Mouse (Mus musculus) central nervous system, embryonic 14 days (tissue): ENCODE measurements around the gene Gm2035. TPM values are rescaled to one million over a fixed set of nuclear protein-coding genes. Genes with fewer than 3 reads are reported as not detected.

ENCODE experiments used
- polyA plus RNA-seq: library from polyadenylated mRNA; depleted of rRNA; stranded (reverse); fragments of >200 nt; gene quantifications from 2 replicates; pipeline ENCODE4 v1.2.3, GENCODE M21; 2012; rRNA removed

Gm2035 gene
- not detected in 2 replicates for polyA plus RNA-seq

GRCm38 (mm10) chr12:87919721-87920120 lies at the start of gene Gm2035:
Gm2035 (minus strand) TSS chr12:87919857.

GRCm38 (mm10) chr12:87953780-87954179 lies 34.1 kb upstream of the Gm2035 start, which contains the start of gene Gm2042:
Gm2042 (plus strand) TSS chr12:87954080.

GRCm38 (mm10) chr12:87895070-87895469 lies 24.6 kb downstream of the Gm2035 start, which contains the start of gene Gm2022:
Gm2022 (plus strand) TSS chr12:87895370.

GRCm38 (mm10) chr12:87873772-87874171 lies 45.9 kb downstream of the Gm2035 start, which contains the start of gene Gm2016:
Gm2016 (plus strand) TSS chr12:87874072.

Other genes starting within 250 kb of the Gm2035 start
- gene Gm21319, start 144.1 kb downstream of the Gm2035 start, polyA plus RNA-seq: not detected in 2 replicates
- gene Gm21936, start 124.3 kb downstream of the Gm2035 start, polyA plus RNA-seq: not detected in 2 replicates
- not detected in 2 replicates for gene BB287469, start 103.3 kb downstream of the Gm2035 start, polyA plus RNA-seq
- gene Gm2001, start 77.5 kb downstream of the Gm2035 start, polyA plus RNA-seq: not detected in 2 replicates
- not detected in 2 replicates for gene Gm2016, start 45.8 kb downstream of the Gm2035 start, polyA plus RNA-seq
- not detected in 2 replicates for gene Gm2022, start 24.5 kb downstream of the Gm2035 start, polyA plus RNA-seq
- not detected in 2 replicates for gene Gm2042, start 34.2 kb upstream of the Gm2035 start, polyA plus RNA-seq
- not detected in 2 replicates for gene Gm2075, start 92.0 kb upstream of the Gm2035 start, polyA plus RNA-seq
- not detected in 2 replicates for gene Gm6803, start 98.9 kb upstream of the Gm2035 start, polyA plus RNA-seq
- gene Gm2056, start 107.1 kb upstream of the Gm2035 start, polyA plus RNA-seq: not detected in 2 replicates
- gene Gm16368, start 163.8 kb upstream of the Gm2035 start, polyA plus RNA-seq: not detected in 2 replicates